Mouse (Mus musculus) liver, postnatal 0 days (tissue): Measurements from ENCODE around the gene Trub2.

Source experiments
- CTCF ChIP-seq: sonication (generic); IDR thresholded peaks from 2 replicates; pipeline ENCODE4 v1.5.1; 2016; ENCODE audit warnings: antibody characterized with exemption, low read depth
- EP300 ChIP-seq: IDR thresholded peaks from 2 replicates; pipeline ENCODE4 v1.6.1; 2016; ENCODE audit warnings: antibody characterized with exemption, low read depth, mild to moderate bottlenecking

DNA sequence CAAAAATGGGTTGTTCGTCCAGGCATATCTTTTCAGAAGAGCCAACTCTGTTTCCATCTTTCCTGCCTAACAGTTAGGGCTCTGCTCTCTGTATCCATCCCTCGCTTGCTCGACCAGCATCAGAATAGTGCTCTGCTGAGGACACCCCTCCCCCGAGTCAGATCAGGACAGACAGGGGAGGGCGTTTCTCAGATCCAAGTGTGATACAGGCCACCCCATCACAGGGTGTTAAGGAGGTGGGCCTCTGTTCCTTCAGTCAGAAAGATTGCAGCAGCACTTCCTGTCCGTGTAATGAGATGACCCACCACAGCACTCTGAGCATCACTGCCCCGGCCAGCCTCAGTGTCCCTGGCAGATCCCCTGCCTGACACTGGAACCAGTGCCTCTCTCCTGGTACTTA is 72.2 kb downstream of the Trub2 start:
- TF ChIP-seq EP300 (no peak), CTCF (no peak)
